Mouse (Mus musculus): ENCODE results near the gene Ptges.

Ptges gene

GRCm38 (mm10) chr2:30845152-30846070 is 84.3 kb downstream of the Ptges start:
- DNase-seq = peak; percentile 93

- DNase-seq = no peak
Observed at GRCm38 (mm10) chr2:30842615-30843014, 87.0 kb downstream of the Ptges start.
